Mouse (Mus musculus): ENCODE data around the gene Fmnl3. TPM values are rescaled to one million over a fixed set of nuclear protein-coding genes. Genes with fewer than 3 reads are reported as not detected.

The Fmnl3 gene
- polyA plus RNA-seq, 1 experiment from 2014 or later = 32.4 TPM

DNA sequence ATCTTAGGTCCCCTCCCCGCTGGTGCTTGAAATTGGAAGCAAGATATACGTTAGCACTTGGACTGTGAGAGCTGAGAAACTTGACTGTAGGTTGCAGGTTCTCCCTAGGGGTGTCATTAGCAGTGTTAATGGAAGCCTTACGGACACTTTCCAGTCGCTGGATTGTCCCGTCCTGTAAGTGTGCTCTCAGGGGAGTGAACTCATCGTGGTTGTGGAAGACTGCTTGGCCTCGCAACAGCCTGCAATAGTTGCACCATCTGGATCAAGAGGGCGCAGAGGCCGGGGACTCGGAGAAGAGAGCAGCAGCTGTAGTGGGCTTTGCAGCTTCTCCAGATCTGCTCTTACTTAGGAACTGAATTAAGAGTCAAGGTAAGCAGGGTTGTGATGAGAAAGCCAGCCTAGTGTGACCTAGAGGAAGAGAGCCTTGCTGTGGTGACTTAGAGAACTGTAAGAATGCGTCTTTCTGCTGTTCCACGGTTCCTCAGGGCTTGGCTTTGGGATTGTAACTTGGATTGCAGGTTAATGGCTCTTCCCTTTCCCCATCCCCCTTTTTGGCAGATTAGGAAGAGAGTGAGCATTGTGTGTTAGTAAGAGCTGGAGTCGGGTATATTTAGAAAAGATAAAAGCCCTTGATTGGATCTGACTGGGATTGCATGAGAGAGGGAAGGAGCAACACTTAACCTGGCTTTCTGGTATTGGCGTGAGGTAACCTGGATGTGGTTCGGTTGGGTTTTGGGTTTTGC is 29.4 kb upstream of the Fmnl3 start:
- peaks cover 73% of the 10 kb centered on the region for H3K4me1 ChIP-seq
- no peaks in the 10 kb centered on the region for H3K9me3 ChIP-seq (replicated peaks)
- peaks cover 47% of the 10 kb centered on the region for H3K36me3 ChIP-seq
- no peak for ATAC-seq (replicated peaks; ENCODE audit: low FRiP score)
- no peak overlapping the region for H3K9ac ChIP-seq
- H3K4me2 ChIP-seq = no peak overlapping the region
- no peak overlapping the region for H3K4me3 ChIP-seq (replicated peaks)
- peak overlapping the region; percentile 49; the same call in 1 of the 2 replicates for H3K27ac ChIP-seq
- WGBS = 69% methylated on average over 15 of the region's 15 CpGs
- no peaks in the 10 kb centered on the region for H3K27me3 ChIP-seq

- peaks cover 28% of the 10 kb centered on the region for H3K36me3 ChIP-seq
- H3K27ac ChIP-seq = no peak overlapping the region
- no peak overlapping the region for H3K4me3 ChIP-seq (replicated peaks)
- 98% methylated on average over 2 of the region's 2 CpGs for WGBS
- H3K9me3 ChIP-seq (replicated peaks) = no peaks in the 10 kb centered on the region
- H3K9ac ChIP-seq = no peak overlapping the region
- no peaks in the 10 kb centered on the region for H3K27me3 ChIP-seq
- no peak overlapping the region for H3K4me2 ChIP-seq
- peaks cover 77% of the 10 kb centered on the region for H3K4me1 ChIP-seq
- ATAC-seq (replicated peaks; ENCODE audit: low FRiP score) = no peak
These were observed 27.3 kb upstream of the Fmnl3 start for GRCm38 (mm10) chr15:99397622-99398021.

DNA sequence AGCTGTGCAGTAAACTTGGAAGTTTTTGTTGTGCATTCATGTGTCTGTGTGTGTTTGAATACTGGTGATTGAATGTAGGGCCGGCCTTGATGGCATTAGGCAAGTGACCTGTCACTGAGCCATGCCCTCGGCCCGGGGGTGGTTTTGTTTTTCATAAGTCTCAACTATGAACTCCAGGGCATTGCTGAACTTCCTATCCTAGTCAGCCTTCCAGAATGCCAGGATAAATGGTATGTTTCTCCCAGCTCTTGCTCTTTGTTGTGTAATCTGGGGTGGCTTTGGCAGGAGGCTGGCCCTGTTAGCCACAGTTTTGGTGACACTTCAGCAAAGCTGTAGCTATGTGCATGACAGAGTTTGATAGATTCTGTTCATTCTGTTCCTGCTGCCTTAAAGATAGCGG is 26.6 kb upstream of the Fmnl3 start:
- ATAC-seq (replicated peaks; ENCODE audit: low FRiP score) = no peak
- Histone ChIP-seq H3K9ac (no peak overlapping the region), H3K9me3 (replicated peaks) (no peaks in the 10 kb centered on the region), H3K36me3 (peaks cover 21% of the 10 kb centered on the region), H3K4me3 (replicated peaks) (0 out of 2 replicates have a peak overlapping the region, but pooled peaks have one; percentile 2), H3K4me1 (peaks cover 77% of the 10 kb centered on the region), H3K4me2 (peak overlapping the region; percentile 89), H3K27ac (peak overlapping the region; percentile 42), H3K27me3 (no peaks in the 10 kb centered on the region)
- 42% methylated on average over 4 of the region's 4 CpGs for WGBS

- Histone ChIP-seq H3K27ac (peak overlapping the region; percentile 42), H3K27me3 (no peaks in the 10 kb centered on the region), H3K4me1 (peaks cover 77% of the 10 kb centered on the region), H3K9ac (no peak overlapping the region), H3K36me3 (peaks cover 17% of the 10 kb centered on the region; the same call in 1 of the 2 replicates), H3K4me3 (replicated peaks) (0 out of 2 replicates have a peak overlapping the region, but pooled peaks have one; percentile 2), H3K9me3 (replicated peaks) (no peaks in the 10 kb centered on the region), H3K4me2 (peak overlapping the region; percentile 89)
- ATAC-seq (replicated peaks; ENCODE audit: low FRiP score) = no peak
- WGBS = 63% methylated on average over 1 of the region's 1 CpGs
These were observed 26.2 kb upstream of the Fmnl3 start for GRCm38 (mm10) chr15:99396462-99396861.

GRCm38 (mm10) chr15:99393386-99394252 is 23.3 kb upstream of the Fmnl3 start:
- peak overlapping the region; percentile 89 for H3K4me2 ChIP-seq
- H3K4me3 ChIP-seq (replicated peaks) = peak overlapping the region; percentile 92
- H3K27ac ChIP-seq = peak overlapping the region; percentile 97
- no peaks in the 10 kb centered on the region for H3K9me3 ChIP-seq (replicated peaks)
- peak overlapping the region; percentile 83 for H3K9ac ChIP-seq
- no peaks in the 10 kb centered on the region for H3K27me3 ChIP-seq
- H3K4me1 ChIP-seq = peaks cover 52% of the 10 kb centered on the region
- ATAC-seq (replicated peaks; ENCODE audit: low FRiP score) = peak; percentile 26
- WGBS = 2% methylated on average over 24 of the region's 24 CpGs
- no peaks in the 10 kb centered on the region for H3K36me3 ChIP-seq

DNA sequence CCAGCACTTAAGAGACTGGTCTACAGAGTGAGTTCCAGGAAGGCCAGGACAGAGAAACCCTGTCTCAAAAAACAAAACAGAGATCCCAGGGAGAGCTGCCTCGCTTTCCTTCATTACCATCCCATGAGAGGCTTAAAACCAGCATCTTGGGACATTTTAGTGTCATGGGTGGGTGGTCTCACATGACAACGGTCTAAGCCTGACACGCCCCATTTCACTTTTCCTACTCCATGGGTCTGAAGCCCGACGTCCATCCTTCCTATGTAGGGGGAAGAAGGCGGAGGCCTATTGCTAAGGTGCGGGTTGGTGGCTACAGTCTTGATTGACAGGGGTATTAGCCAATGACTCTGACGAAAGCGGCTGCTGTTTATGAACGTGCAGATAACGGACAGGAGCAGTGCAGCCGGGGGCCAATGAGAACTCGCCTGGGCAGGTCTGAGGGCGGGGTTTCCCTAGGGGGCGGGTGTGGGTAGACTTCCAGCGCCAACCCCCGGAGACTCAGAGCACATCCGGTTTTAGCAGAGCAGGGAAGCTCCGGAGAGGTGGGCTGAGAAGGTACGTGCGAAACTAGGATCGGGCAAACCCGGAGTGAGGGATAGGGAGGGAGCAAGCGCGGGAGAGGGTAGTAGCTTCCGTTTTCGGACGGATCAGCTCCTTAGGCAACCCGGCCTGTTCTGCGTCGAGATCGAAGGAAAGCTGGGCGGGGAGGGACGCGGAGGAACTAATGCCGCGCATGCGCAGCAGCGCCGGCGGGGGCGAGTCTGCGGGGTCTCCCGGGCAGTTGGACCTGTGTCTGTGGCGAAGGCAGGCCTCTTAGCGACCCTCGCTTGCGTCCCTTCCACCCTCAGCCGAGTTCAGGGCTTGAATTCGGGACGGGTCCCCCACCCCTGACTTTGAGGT is 22.5 kb upstream of the Fmnl3 start, which contains the start of gene Tmbim6:
TSS of gene Tmbim6 (plus strand) at position 397 of the 900 bp plus-strand sequence.
- ATAC-seq (replicated peaks; ENCODE audit: low FRiP score) = peak; percentile 99
- Histone ChIP-seq H3K27ac (peak within 1 kb of the TSS; percentile 97), H3K27me3 (no peaks in the 10 kb centered on the region), H3K9ac (peak within 1 kb of the TSS; percentile 83), H3K9me3 (replicated peaks) (no peaks in the 10 kb centered on the region), H3K4me1 (peaks cover 43% of the 10 kb centered on the region), H3K36me3 (no peaks in the 10 kb centered on the region), H3K4me2 (peak within 1 kb of the TSS; percentile 89), H3K4me3 (replicated peaks) (peak within 1 kb of the TSS; percentile 92)
- WGBS = under 1% methylated on average over 51 of the region's 51 CpGs

DNA sequence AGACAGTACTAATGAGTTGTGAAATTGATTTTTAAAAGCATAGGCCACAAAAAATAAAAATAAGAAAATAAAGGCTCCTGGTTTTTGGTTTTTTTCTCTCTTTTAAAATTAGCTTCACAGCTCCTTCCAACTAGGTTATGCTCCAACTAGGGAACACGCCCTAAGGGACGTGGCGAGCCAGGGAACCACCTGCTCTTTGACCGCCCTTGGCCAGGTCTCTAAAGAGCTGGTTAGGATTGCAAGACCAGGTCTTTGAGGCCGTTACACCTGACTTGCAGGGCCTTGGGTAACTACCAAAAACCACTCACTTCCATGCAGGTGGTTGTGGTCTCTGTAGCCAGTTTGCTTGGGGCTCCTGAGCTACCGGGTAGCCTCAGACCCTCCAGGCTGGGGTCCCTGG is 21.7 kb upstream of the Fmnl3 start:
- peak overlapping the region; percentile 80 for H3K27ac ChIP-seq
- WGBS = 81% methylated on average over 6 of the region's 6 CpGs
- H3K36me3 ChIP-seq = no peaks in the 10 kb centered on the region

DNA sequence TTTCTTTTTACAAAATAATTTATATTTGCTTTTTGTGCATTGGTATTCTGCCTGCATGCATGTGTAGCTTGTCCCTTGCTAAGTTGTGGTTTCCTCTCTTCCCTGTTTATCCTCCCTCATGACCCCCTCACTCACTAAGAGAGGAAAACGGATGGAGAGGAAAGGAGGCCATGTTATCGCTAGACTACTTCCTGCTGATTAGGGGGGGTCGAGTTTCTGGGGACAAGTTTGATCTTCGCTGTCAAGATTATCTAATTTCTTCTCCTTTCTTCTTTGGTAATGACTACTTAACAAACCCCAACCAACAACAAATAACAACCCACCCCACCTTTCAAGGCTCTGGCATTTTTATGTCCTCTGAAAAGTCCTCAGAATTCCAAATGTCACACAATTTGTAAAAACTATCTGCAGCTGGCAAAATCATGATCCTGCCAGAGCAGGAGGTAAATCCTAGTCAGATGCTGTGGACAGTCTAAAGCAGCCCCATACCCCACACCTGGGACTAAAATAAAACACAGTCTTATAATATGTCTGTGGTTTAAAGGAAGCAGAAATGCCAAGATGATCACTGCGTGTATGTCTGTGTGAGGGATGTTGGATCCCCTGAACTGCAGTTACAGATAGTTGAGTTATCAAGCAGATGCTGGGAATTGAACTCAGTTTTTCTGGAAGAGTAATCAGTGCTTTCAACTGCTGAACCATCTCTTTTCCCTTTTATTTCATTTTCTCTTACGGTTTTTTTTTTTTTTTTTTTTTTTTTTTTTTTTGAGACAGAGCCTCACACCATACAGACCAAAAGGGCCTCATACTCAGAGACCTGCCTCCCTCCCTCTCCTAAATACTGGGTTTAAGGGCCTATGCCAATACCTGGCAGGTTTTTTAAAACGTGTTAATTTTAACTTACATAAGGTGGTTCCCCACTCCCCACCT is 20.5 kb upstream of the Fmnl3 start:
- no peak for ATAC-seq (replicated peaks; ENCODE audit: low FRiP score)
- Histone ChIP-seq H3K4me1 (peaks cover 25% of the 10 kb centered on the region), H3K4me2 (no peak overlapping the region), H3K4me3 (replicated peaks) (no peak overlapping the region), H3K9me3 (replicated peaks) (no peaks in the 10 kb centered on the region), H3K27ac (no peak overlapping the region), H3K27me3 (no peaks in the 10 kb centered on the region), H3K36me3 (no peaks in the 10 kb centered on the region), H3K9ac (no peak overlapping the region)
- WGBS = 50% methylated on average over 7 of the region's 7 CpGs

More for the DNA sequence above, 21.7 kb upstream of the Fmnl3 start:
- Histone ChIP-seq H3K9me3 (replicated peaks) (no peaks in the 10 kb centered on the region), H3K4me2 (peak overlapping the region; percentile 76), H3K4me3 (replicated peaks) (peak overlapping the region; percentile 92), H3K4me1 (peaks cover 37% of the 10 kb centered on the region), H3K27me3 (no peaks in the 10 kb centered on the region), H3K9ac (peak overlapping the region; percentile 37)
- no peak for ATAC-seq (replicated peaks; ENCODE audit: low FRiP score)

DNA sequence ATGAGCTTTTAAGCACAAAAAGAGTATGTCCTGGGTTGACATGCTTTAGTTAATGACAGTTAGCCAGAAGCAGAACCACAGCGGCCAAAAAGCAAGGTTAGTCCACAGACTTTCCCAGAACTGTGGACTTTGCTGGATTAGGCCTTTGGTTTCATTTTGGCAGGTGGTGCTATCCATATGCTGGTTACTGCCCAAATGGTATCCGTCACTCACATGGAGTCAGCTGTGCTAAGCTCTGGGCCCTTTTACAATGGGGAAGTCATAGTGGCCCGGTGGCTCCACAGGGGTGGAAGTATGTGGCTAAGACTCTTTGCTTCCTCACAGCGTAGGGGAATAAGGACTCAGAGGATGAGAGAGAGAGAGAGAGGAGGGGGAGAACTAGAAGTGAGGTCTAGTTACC is 17.7 kb upstream of the Fmnl3 start:
- no peak overlapping the region for H3K4me3 ChIP-seq (replicated peaks)
- H3K27me3 ChIP-seq = no peaks in the 10 kb centered on the region
- no peak overlapping the region for H3K9ac ChIP-seq
- ATAC-seq (replicated peaks; ENCODE audit: low FRiP score) = no peak
- no peaks in the 10 kb centered on the region for H3K36me3 ChIP-seq
- no peak overlapping the region for H3K4me2 ChIP-seq
- peaks cover 14% of the 10 kb centered on the region for H3K4me1 ChIP-seq
- H3K9me3 ChIP-seq (replicated peaks) = no peaks in the 10 kb centered on the region
- H3K27ac ChIP-seq = no peak overlapping the region
- WGBS = 74% methylated on average over 4 of the region's 4 CpGs

- Histone ChIP-seq H3K4me1 (peaks cover 14% of the 10 kb centered on the region), H3K27ac (no peak overlapping the region), H3K27me3 (no peaks in the 10 kb centered on the region), H3K9me3 (replicated peaks) (no peaks in the 10 kb centered on the region), H3K4me3 (replicated peaks) (no peak overlapping the region), H3K4me2 (no peak overlapping the region), H3K9ac (no peak overlapping the region), H3K36me3 (no peaks in the 10 kb centered on the region)
- 76% methylated on average over 3 of the region's 3 CpGs for WGBS
- ATAC-seq (replicated peaks; ENCODE audit: low FRiP score) = no peak
These were observed 16.5 kb upstream of the Fmnl3 start for GRCm38 (mm10) chr15:99386796-99387195.

Measured in kidney, embryonic 15.5 days (tissue).